Mouse (Mus musculus) cerebellum, adult 2 months (tissue): ENCODE data around the gene Iqsec3.

Experiments used
- CTCF ChIP-seq: fragments of 200-500 bp; IDR thresholded peaks from 2 replicates; pipeline ENCODE4 v1.5.1; 2011; ENCODE audit warnings: low read depth, mild to moderate bottlenecking, control low read depth, low read length, moderate library complexity, borderline replicate concordance; ENCODE audit not compliant: insufficient read depth
- POLR2A ChIP-seq: fragments of 200-500 bp; IDR thresholded peaks from 2 replicates; pipeline ENCODE4 v1.6.1; 2011; ENCODE audit warnings: low read length, control low read depth, borderline replicate concordance; ENCODE audit not compliant: insufficient read depth

DNA sequence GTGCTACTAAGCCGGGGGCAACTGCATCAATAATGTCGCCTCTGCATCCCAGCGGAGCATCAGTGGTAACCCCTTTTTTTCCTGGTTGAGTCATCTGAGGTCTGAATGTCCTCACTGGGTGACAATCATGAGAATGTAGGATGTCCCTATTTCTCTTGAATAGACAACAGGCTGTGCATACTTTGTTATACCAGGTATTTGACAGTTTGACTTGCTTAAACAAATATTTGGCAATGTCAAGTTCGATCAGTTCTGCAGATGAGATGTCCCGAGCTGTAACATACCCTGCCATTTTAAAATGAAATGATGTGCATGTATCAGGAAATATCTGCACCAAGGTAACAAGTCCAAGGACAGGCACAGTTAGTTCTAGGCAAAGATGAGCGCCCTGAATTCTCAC is 72.3 kb downstream of the Iqsec3 start:
- TF ChIP-seq CTCF (no peak), POLR2A (no peak)
